Mouse (Mus musculus) hindbrain, embryonic 12.5 days (tissue): ENCODE measurements around the gene Rbp4. TPM values are rescaled to one million over a fixed set of nuclear protein-coding genes. Genes with fewer than 3 reads are reported as not detected.

ENCODE experiments used
- ATAC-seq: fragments of 200-750 bp; cut with Nextera tagmentation; 2 replicates; pipeline ENCODE4 v1.8.0; 2017; ENCODE audit warnings: moderate TSS enrichment; ENCODE audit not compliant: low FRiP score
- H3K27ac ChIP-seq: fragments of 300-500 bp; sonication (generic); 2 replicates; pipeline ENCODE4 v1.5.1; 2016; ENCODE audit warnings: mild to moderate bottlenecking
- H3K27me3 ChIP-seq: fragments of 300-500 bp; sonication (generic); 2 replicates; pipeline ENCODE4 v1.6.1; 2016; ENCODE audit warnings: mild to moderate bottlenecking
- H3K36me3 ChIP-seq: fragments of 300-500 bp; sonication (generic); 2 replicates; pipeline ENCODE4 v1.6.1; 2016; ENCODE audit warnings: mild to moderate bottlenecking
- H3K4me1 ChIP-seq: fragments of 300-500 bp; sonication (generic); 2 replicates; pipeline ENCODE4 v1.6.1; 2016
- H3K4me2 ChIP-seq: fragments of 300-500 bp; sonication (generic); replicated peaks from 2 replicates; pipeline ENCODE4 v1.6.1; 2016; ENCODE audit warnings: mild to moderate bottlenecking
- H3K4me3 ChIP-seq: fragments of 300-500 bp; sonication (generic); 2 replicates; pipeline ENCODE4 v1.5.1; 2016; ENCODE audit warnings: mild to moderate bottlenecking
- H3K9ac ChIP-seq: fragments of 300-500 bp; sonication (generic); 2 replicates; pipeline ENCODE4 v1.6.1; 2016; ENCODE audit warnings: mild to moderate bottlenecking, moderate library complexity
- H3K9me3 ChIP-seq: fragments of 300-500 bp; sonication (generic); replicated peaks from 2 replicates; pipeline ENCODE4 v1.6.1; 2016; ENCODE audit warnings: mild to moderate bottlenecking
- WGBS: fragments of 180-500 bp; shearing (Covaris S2); methylation state at CpG from one replicate; pipeline ENCODE4 v1.1.7; 2016; 5-methylcytosine and 5-hydroxymethylcytosine counted together
- polyA plus RNA-seq: library from polyadenylated mRNA; unstranded; fragments of >200 nt; fragmentation: Nextera tagmentation; extraction: Ambion mirVana; gene quantifications from 2 replicates; pipeline ENCODE4 v1.2.1, GENCODE M21; 2016

The Rbp4 gene
- polyA plus RNA-seq, 1 experiment from 2014 or later, result 1.9 TPM

- no peak for ATAC-seq
- Histone ChIP-seq H3K36me3 (no peaks in the 10 kb centered on the region), H3K4me1 (0 out of 2 replicates have a peak, but pooled peaks cover 3% of the 10 kb centered on the region), H3K9me3 (no peaks in the 10 kb centered on the region), H3K4me2 (no peak overlapping the region), H3K4me3 (no peak overlapping the region), H3K27ac (no peak overlapping the region), H3K9ac (no peak overlapping the region), H3K27me3 (peaks cover 26% of the 10 kb centered on the region)
- 91% methylated on average over 5 of the region's 5 CpGs for WGBS
Observed at GRCm38 (mm10) chr19:38120123-38120760, 4.8 kb downstream of the Rbp4 start.

GRCm38 (mm10) chr19:38114834-38115491 lies 10.1 kb downstream of the Rbp4 start:
- Histone ChIP-seq H3K4me1 (no peaks in the 10 kb centered on the region), H3K4me2 (no peak overlapping the region), H3K4me3 (no peak overlapping the region), H3K27me3 (no peaks in the 10 kb centered on the region), H3K36me3 (no peaks in the 10 kb centered on the region), H3K9me3 (no peaks in the 10 kb centered on the region), H3K9ac (no peak overlapping the region), H3K27ac (no peak overlapping the region)
- ATAC-seq, result no peak
- 94% methylated on average over 7 of the region's 7 CpGs for WGBS

- WGBS, result 70% methylated on average over 4 of the region's 4 CpGs
- no peak for ATAC-seq
- Histone ChIP-seq H3K4me1 (no peaks in the 10 kb centered on the region), H3K36me3 (no peaks in the 10 kb centered on the region), H3K9ac (no peak overlapping the region), H3K27ac (no peak overlapping the region), H3K4me2 (no peak overlapping the region), H3K4me3 (no peak overlapping the region), H3K9me3 (no peaks in the 10 kb centered on the region), H3K27me3 (no peaks in the 10 kb centered on the region)
Observed at GRCm38 (mm10) chr19:38112575-38112974, 12.5 kb downstream of the Rbp4 start.

- H3K9me3 ChIP-seq, result no peaks in the 10 kb centered on the region
- H3K4me1 ChIP-seq, result no peaks in the 10 kb centered on the region
- 77% methylated on average over 8 of the region's 8 CpGs for WGBS
- no peaks in the 10 kb centered on the region for H3K36me3 ChIP-seq
- no peak for ATAC-seq
- H3K4me3 ChIP-seq, result no peak overlapping the region
- H3K4me2 ChIP-seq, result no peak overlapping the region
- H3K27ac ChIP-seq, result no peak overlapping the region
- no peaks in the 10 kb centered on the region for H3K27me3 ChIP-seq
- H3K9ac ChIP-seq, result no peak overlapping the region
Observed at GRCm38 (mm10) chr19:38111056-38111455, 14.0 kb downstream of the Rbp4 start.

- Histone ChIP-seq H3K27me3 (no peaks in the 10 kb centered on the region), H3K36me3 (no peaks in the 10 kb centered on the region), H3K4me1 (no peaks in the 10 kb centered on the region), H3K9ac (no peak overlapping the region), H3K4me3 (no peak overlapping the region), H3K27ac (no peak overlapping the region), H3K9me3 (no peaks in the 10 kb centered on the region), H3K4me2 (no peak overlapping the region)
- ATAC-seq, result no peak
- 91% methylated on average over 15 of the region's 15 CpGs for WGBS
Observed at GRCm38 (mm10) chr19:38109506-38110242, 15.4 kb downstream of the Rbp4 start.

- no peak for ATAC-seq
Observed at GRCm38 (mm10) chr19:38107871-38108270, 17.2 kb downstream of the Rbp4 start.

GRCm38 (mm10) chr19:38096858-38097758 lies 28.0 kb downstream of the Rbp4 start, which contains the start of gene Ffar4:
Gene Ffar4, plus strand, starts transcription at chr19:38097071.
- H3K9ac ChIP-seq, result no peak within 1 kb of the TSS
- H3K27me3 ChIP-seq, result peaks cover 61% of the 10 kb centered on the region
- H3K4me3 ChIP-seq, result peak within 1 kb of the TSS; percentile 30
- peak within 1 kb of the TSS; percentile 60 for H3K4me2 ChIP-seq
- no peaks in the 10 kb centered on the region for H3K36me3 ChIP-seq
- under 1% methylated on average over 77 of the region's 77 CpGs for WGBS
- H3K4me1 ChIP-seq, result peaks cover 11% of the 10 kb centered on the region
- peak; percentile 43; the same call in 1 of the 2 replicates for ATAC-seq
- H3K9me3 ChIP-seq, result no peaks in the 10 kb centered on the region
- no peak within 1 kb of the TSS for H3K27ac ChIP-seq

More at GRCm38 (mm10) chr19:38107871-38108270, 17.2 kb downstream of the Rbp4 start:
- Histone ChIP-seq H3K27ac (no peak overlapping the region), H3K9me3 (no peaks in the 10 kb centered on the region), H3K9ac (no peak overlapping the region), H3K4me2 (no peak overlapping the region), H3K27me3 (no peaks in the 10 kb centered on the region), H3K36me3 (no peaks in the 10 kb centered on the region), H3K4me1 (no peaks in the 10 kb centered on the region), H3K4me3 (no peak overlapping the region)
- 96% methylated on average over 4 of the region's 4 CpGs for WGBS

- 7% methylated on average over 4 of the region's 4 CpGs for WGBS
Observed at GRCm38 (mm10) chr19:38096231-38096630, 28.9 kb downstream of the Rbp4 start.

GRCm38 (mm10) chr19:38091512-38091985 lies 33.5 kb downstream of the Rbp4 start:
- 61% methylated on average over 4 of the region's 4 CpGs for WGBS
- ATAC-seq, result no peak
- H3K27me3 ChIP-seq, result peaks cover 21% of the 10 kb centered on the region
- no peak overlapping the region for H3K9ac ChIP-seq
- no peaks in the 10 kb centered on the region for H3K4me1 ChIP-seq
- H3K9me3 ChIP-seq, result no peaks in the 10 kb centered on the region
- no peak overlapping the region for H3K4me2 ChIP-seq
- no peaks in the 10 kb centered on the region for H3K36me3 ChIP-seq
- H3K4me3 ChIP-seq, result no peak overlapping the region
- H3K27ac ChIP-seq, result no peak overlapping the region

More at GRCm38 (mm10) chr19:38096231-38096630, 28.9 kb downstream of the Rbp4 start:
- no peak for ATAC-seq
- Histone ChIP-seq H3K27me3 (peaks cover 61% of the 10 kb centered on the region), H3K4me2 (no peak overlapping the region), H3K27ac (no peak overlapping the region), H3K4me3 (no peak overlapping the region), H3K36me3 (no peaks in the 10 kb centered on the region), H3K4me1 (peaks cover 11% of the 10 kb centered on the region), H3K9me3 (no peaks in the 10 kb centered on the region), H3K9ac (no peak overlapping the region)

GRCm38 (mm10) chr19:38089358-38089757 lies 35.7 kb downstream of the Rbp4 start:
- ATAC-seq, result no peak
- Histone ChIP-seq H3K4me1 (no peaks in the 10 kb centered on the region), H3K27me3 (peaks cover 1% of the 10 kb centered on the region), H3K27ac (no peak overlapping the region), H3K36me3 (no peaks in the 10 kb centered on the region), H3K4me3 (no peak overlapping the region), H3K4me2 (no peak overlapping the region), H3K9ac (no peak overlapping the region), H3K9me3 (no peaks in the 10 kb centered on the region)
- WGBS, result 80% methylated on average over 8 of the region's 8 CpGs

GRCm38 (mm10) chr19:38086948-38087551 lies 38.0 kb downstream of the Rbp4 start:
- WGBS, result 62% methylated on average over 11 of the region's 11 CpGs
- H3K27me3 ChIP-seq, result no peaks in the 10 kb centered on the region
- no peak overlapping the region for H3K27ac ChIP-seq
- ATAC-seq, result no peak
- H3K4me3 ChIP-seq, result no peak overlapping the region
- H3K4me2 ChIP-seq, result no peak overlapping the region
- H3K36me3 ChIP-seq, result no peaks in the 10 kb centered on the region
- H3K4me1 ChIP-seq, result no peaks in the 10 kb centered on the region
- H3K9ac ChIP-seq, result no peak overlapping the region
- H3K9me3 ChIP-seq, result no peaks in the 10 kb centered on the region
